Comparison of ENCODE assay signal across 27 mouse cellular contexts in genomic region chr11:57904216-57904615, GRCm38 (mm10).
DNase-seq lines count a peak whose midpoint lies in the region; ATAC-seq lines count a peak whose summit lies in the region.
"Had no signal": no experiment of that assay in that cellular context is flagged by ENCODE, and none has a peak within 500 bp of the region (broad histone marks: within the 10 kb centered on the region; RNA-seq: fewer than 3 reads in every experiment).

No protein-coding gene starts in this region.

- no peak overlapping the region for H3K9ac ChIP-seq in kidney, embryonic 14.5 days (ENCODE audit: low read depth, low read length)
- H3K9ac ChIP-seq: embryonic facial prominence, embryonic 15.5 days; forebrain, embryonic 13.5 days; hindbrain, embryonic 13.5 days; limb, embryonic 15.5 days; liver, embryonic 13.5 days; stomach, embryonic 15.5 days had no signal

- H3K9me3 ChIP-seq in kidney, embryonic 14.5 days (ENCODE audit: control insufficient read depth, low read length), result no peaks in the 10 kb centered on the region
- H3K9me3 ChIP-seq: embryonic facial prominence, embryonic 10.5 days; embryonic facial prominence, embryonic 15.5 days; forebrain, embryonic 13.5 days; G1E; hindbrain, embryonic 13.5 days; limb, embryonic 10.5 days; limb, embryonic 15.5 days; liver, embryonic 13.5 days; stomach, embryonic 15.5 days had no signal

- H3K36me3 ChIP-seq in kidney, embryonic 14.5 days (ENCODE audit: control insufficient read depth, insufficient read depth, low read length), result no peaks in the 10 kb centered on the region
- H3K36me3 ChIP-seq: embryonic facial prominence, embryonic 10.5 days; embryonic facial prominence, embryonic 15.5 days; G1E; hindbrain, embryonic 13.5 days; limb, embryonic 10.5 days; limb, embryonic 15.5 days; liver, embryonic 13.5 days; stomach, embryonic 15.5 days had no signal

- 6% methylated on average over 9 of the region's 9 CpGs for WGBS in kidney, embryonic 14.5 days

- DNase-seq in adrenal gland, adult 2 months, result peak; percentile 42
- no peak for DNase-seq in adrenal gland, adult 18-20 months (ENCODE audit: low spot score in 2 of 2)
- no peak for DNase-seq in kidney, postnatal 14 days
- peak; percentile 15 for DNase-seq in adrenal gland, adult 8-10 months
- DNase-seq in adrenal gland, postnatal 36 days, result peak; percentile 26 to 28
- no peak for DNase-seq in left cerebral cortex, adult 9 months (ENCODE audit: low spot score in 2 of 2)
- DNase-seq: cerebellum, adult 18-20 months; cerebellum, postnatal 10 days; gastrocnemius, postnatal 10 days; heart, postnatal 36 days; kidney, postnatal 36 days; liver, embryonic 13.5 days; lung, adult 2 months; lung, postnatal 14 days; right cerebral cortex, postnatal 25 days had no signal

- peak; percentile 57; the same call in 1 of the 2 replicates for ATAC-seq in kidney, embryonic 14.5 days (ENCODE audit: low FRiP score, low TSS enrichment)
- ATAC-seq: forebrain, embryonic 13.5 days; intestine, embryonic 16.5 days; midbrain, embryonic 16.5 days had no signal

- H3K27ac ChIP-seq in kidney, embryonic 14.5 days (ENCODE audit: low read depth, low read length), result no peak overlapping the region
- H3K27ac ChIP-seq: embryonic facial prominence, embryonic 10.5 days; embryonic facial prominence, embryonic 15.5 days; forebrain, embryonic 13.5 days; hindbrain, embryonic 13.5 days; limb, embryonic 10.5 days; limb, embryonic 15.5 days; liver, embryonic 13.5 days; stomach, embryonic 15.5 days had no signal

- no peaks in the 10 kb centered on the region for H3K4me1 ChIP-seq in kidney, embryonic 14.5 days (ENCODE audit: control insufficient read depth, insufficient read depth, low read length)
- H3K4me1 ChIP-seq: embryonic facial prominence, embryonic 15.5 days; forebrain, embryonic 13.5 days; hindbrain, embryonic 13.5 days; limb, embryonic 15.5 days; liver, embryonic 13.5 days; stomach, embryonic 15.5 days had no signal

- H3K27me3 ChIP-seq in kidney, embryonic 14.5 days (ENCODE audit: control insufficient read depth, insufficient read depth, low read length), result no peaks in the 10 kb centered on the region
- H3K27me3 ChIP-seq: embryonic facial prominence, embryonic 15.5 days; forebrain, embryonic 13.5 days; hindbrain, embryonic 13.5 days; limb, embryonic 15.5 days; liver, embryonic 13.5 days; stomach, embryonic 15.5 days had no signal

- H3K4me2 ChIP-seq in kidney, embryonic 14.5 days (replicated peaks; ENCODE audit: low read depth, low read length), result no peak overlapping the region
- H3K4me2 ChIP-seq: embryonic facial prominence, embryonic 15.5 days; forebrain, embryonic 13.5 days; hindbrain, embryonic 13.5 days; limb, embryonic 15.5 days; liver, embryonic 13.5 days; midbrain, embryonic 11.5 days; stomach, embryonic 15.5 days had no signal

- no peak overlapping the region for H3K4me3 ChIP-seq in kidney, embryonic 14.5 days (ENCODE audit: low read length)
- H3K4me3 ChIP-seq: embryonic facial prominence, embryonic 10.5 days; embryonic facial prominence, embryonic 15.5 days; forebrain, embryonic 13.5 days; hindbrain, embryonic 13.5 days; limb, embryonic 10.5 days; limb, embryonic 15.5 days; liver, embryonic 13.5 days; stomach, embryonic 15.5 days had no signal

Comparison
In these comparisons a context has a peak if more than half of its experiments do, and no peak if none do; other contexts are left out.
1. DNase-seq: peak in adrenal gland, adult 2 months (single experiment), adrenal gland, adult 8-10 months (single experiment) and adrenal gland, postnatal 36 days (2 of 2); none in adrenal gland, adult 18-20 months (0 of 2), kidney, postnatal 14 days (single experiment) and left cerebral cortex, adult 9 months (0 of 2).